Mouse (Mus musculus) kidney, adult 2 months (tissue): ENCODE results near the gene Arf6.

Experiments
- CTCF ChIP-seq: fragments of 200-500 bp; conservative IDR thresholded peaks from 2 replicates; pipeline ENCODE4 v1.5.1; 2011; ENCODE audit warnings: low read depth, mild to moderate bottlenecking, control low read depth, low read length, moderate library complexity, mixed read lengths; ENCODE audit not compliant: insufficient read depth, insufficient read length
- POLR2A ChIP-seq: fragments of 200-500 bp; IDR thresholded peaks from one replicate; pipeline ENCODE4 v1.6.1; 2011; ENCODE audit warnings: low read depth, low read length, control low read depth

DNA sequence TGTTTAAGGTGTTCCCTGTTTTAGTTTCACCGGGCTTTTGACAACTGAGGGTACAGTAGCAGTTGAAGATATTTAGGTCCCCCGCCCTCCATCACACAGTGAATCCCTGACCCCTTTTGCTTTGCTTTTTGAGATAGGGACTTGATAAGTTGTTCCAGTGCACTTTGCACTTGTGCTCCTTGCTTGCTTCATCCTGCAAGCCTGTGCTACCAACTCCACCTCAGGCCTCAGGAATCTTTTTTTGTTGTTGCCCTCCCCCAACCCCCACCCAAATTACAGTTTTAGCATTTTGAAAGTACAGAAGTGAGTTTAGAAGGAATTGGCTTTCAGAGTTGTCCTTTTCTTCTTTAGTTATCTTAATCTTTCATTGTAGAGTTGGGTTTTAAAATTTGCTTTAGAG, 4.2 kb downstream of the Arf6 start:
- TF ChIP-seq CTCF: no peak
- no peak for TF ChIP-seq POLR2A
